Mouse (Mus musculus): ENCODE results near the gene Cacnb4. TPM values are rescaled to one million over a fixed set of nuclear protein-coding genes. Genes with fewer than 3 reads are reported as not detected.

The Cacnb4 gene
- total RNA-seq, 2 experiments from 2014 or later = 166 to 195 TPM

- intact Hi-C loops (cut with DNase I) = no loop called here
- no peak for DNase-seq (ENCODE audit: low spot score in 2 of 2)
These were observed 220.8 kb downstream of the Cacnb4 start for GRCm38 (mm10) chr2:52455606-52456479.

- DNase-seq (ENCODE audit: low spot score in 2 of 2) = no peak
- intact Hi-C loops (cut with DNase I) = no loop called here
These were observed 226.8 kb downstream of the Cacnb4 start for GRCm38 (mm10) chr2:52449818-52450217.

GRCm38 (mm10) chr2:52448916-52449315 lies 227.7 kb downstream of the Cacnb4 start:
- intact Hi-C loops (cut with DNase I) = no loop called here

GRCm38 (mm10) chr2:52446648-52447047 lies 230.0 kb downstream of the Cacnb4 start:
- intact Hi-C loops (cut with DNase I) = no loop called here
- no peak for DNase-seq (ENCODE audit: low spot score in 2 of 2)

More at GRCm38 (mm10) chr2:52448916-52449315, 227.7 kb downstream of the Cacnb4 start:
- no peak for DNase-seq (ENCODE audit: low spot score in 2 of 2)

- DNase-seq (ENCODE audit: low spot score in 2 of 2) = no peak
- intact Hi-C loops (cut with DNase I) = no loop called here
These were observed 234.5 kb downstream of the Cacnb4 start for GRCm38 (mm10) chr2:52442125-52442524.

- intact Hi-C loops (cut with DNase I) = no loop called here
- no peak for DNase-seq (ENCODE audit: low spot score in 2 of 2)
These were observed 236.1 kb downstream of the Cacnb4 start for GRCm38 (mm10) chr2:52440420-52441015.

- intact Hi-C loops (cut with DNase I) = loop anchor here (10.0 kb wide), 1 partner anchor 136 kb away; no protein-coding TSS in a partner anchor
- no peak for DNase-seq (ENCODE audit: low spot score in 2 of 2)
These were observed 238.2 kb downstream of the Cacnb4 start for GRCm38 (mm10) chr2:52438437-52438836.

- no peak for DNase-seq (ENCODE audit: low spot score in 2 of 2)
- intact Hi-C loops (cut with DNase I) = loop anchor here (10.0 kb wide), 1 partner anchor 137 kb away; no protein-coding TSS in a partner anchor
These were observed 238.6 kb downstream of the Cacnb4 start for GRCm38 (mm10) chr2:52438013-52438412.

- DNase-seq (ENCODE audit: low spot score in 2 of 2) = no peak
- intact Hi-C loops (cut with DNase I) = loop anchor here (10.0 kb wide), 1 partner anchor 139 kb away; no protein-coding TSS in a partner anchor
These were observed 240.6 kb downstream of the Cacnb4 start for GRCm38 (mm10) chr2:52435919-52436632.

- DNase-seq (ENCODE audit: low spot score in 2 of 2) = no peak
- intact Hi-C loops (cut with DNase I) = loop anchor here (10.0 kb wide), 1 partner anchor 141 kb away; no protein-coding TSS in a partner anchor
These were observed 243.3 kb downstream of the Cacnb4 start for GRCm38 (mm10) chr2:52433365-52433764.

- DNase-seq (ENCODE audit: low spot score in 2 of 2) = no peak
- intact Hi-C loops (cut with DNase I) = no loop called here
These were observed 249.2 kb downstream of the Cacnb4 start for GRCm38 (mm10) chr2:52427383-52427782.

GRCm38 (mm10) chr2:52426041-52426440 lies 250.6 kb downstream of the Cacnb4 start:
- intact Hi-C loops (cut with DNase I) = no loop called here
- no peak for DNase-seq (ENCODE audit: low spot score in 2 of 2)

- no peak for DNase-seq (ENCODE audit: low spot score in 2 of 2)
- intact Hi-C loops (cut with DNase I) = loop anchor here (2.0 kb wide), 1 partner anchor 165 kb away; no protein-coding TSS in a partner anchor
These were observed 251.2 kb downstream of the Cacnb4 start for GRCm38 (mm10) chr2:52425523-52425795.

GRCm38 (mm10) chr2:52424747-52425522 lies 251.7 kb downstream of the Cacnb4 start, which contains the start of gene Arl5a:
Gene Arl5a (minus strand): TSS chr2:52424901.
- peak; percentile 95 to 98 for DNase-seq (ENCODE audit: low spot score in 2 of 2)
- intact Hi-C loops (cut with DNase I) = loop anchor here (2.0 kb wide), 1 partner anchor 166 kb away; no protein-coding TSS in a partner anchor

- intact Hi-C loops (cut with DNase I) = loop anchor here (2.0 kb wide), 1 partner anchor 167 kb away; no protein-coding TSS in a partner anchor
These were observed 252.3 kb downstream of the Cacnb4 start for GRCm38 (mm10) chr2:52424248-52424728.

GRCm38 (mm10) chr2:52423611-52424247 lies 252.9 kb downstream of the Cacnb4 start:
- DNase-seq (ENCODE audit: low spot score in 2 of 2) = no peak
- intact Hi-C loops (cut with DNase I) = loop anchor here (2.0 kb wide), 1 partner anchor 167 kb away; no protein-coding TSS in a partner anchor

More at GRCm38 (mm10) chr2:52424248-52424728, 252.3 kb downstream of the Cacnb4 start:
- no peak for DNase-seq (ENCODE audit: low spot score in 2 of 2)

- intact Hi-C loops (cut with DNase I) = no loop called here
- no peak for DNase-seq (ENCODE audit: low spot score in 2 of 2)
These were observed 253.6 kb downstream of the Cacnb4 start for GRCm38 (mm10) chr2:52422871-52423610.

GRCm38 (mm10) chr2:52421197-52421596 lies 255.4 kb downstream of the Cacnb4 start:
- DNase-seq (ENCODE audit: low spot score in 2 of 2) = no peak
- intact Hi-C loops (cut with DNase I) = no loop called here
